Mouse (Mus musculus): ENCODE data around the gene Cnnm4.
"Not testable (repeated sequence)": the region's sequence is repeated elsewhere in the genome, so short reads cannot be mapped to it uniquely, and the experiment has no call there.

The Cnnm4 gene

GRCm38 (mm10) chr1:36512966-36513280 lies 41.5 kb downstream of the Cnnm4 start:
- in situ Hi-C loops (cut with MboI; ENCODE audit: low sequenced_read_pairs): no loop called here

DNA sequence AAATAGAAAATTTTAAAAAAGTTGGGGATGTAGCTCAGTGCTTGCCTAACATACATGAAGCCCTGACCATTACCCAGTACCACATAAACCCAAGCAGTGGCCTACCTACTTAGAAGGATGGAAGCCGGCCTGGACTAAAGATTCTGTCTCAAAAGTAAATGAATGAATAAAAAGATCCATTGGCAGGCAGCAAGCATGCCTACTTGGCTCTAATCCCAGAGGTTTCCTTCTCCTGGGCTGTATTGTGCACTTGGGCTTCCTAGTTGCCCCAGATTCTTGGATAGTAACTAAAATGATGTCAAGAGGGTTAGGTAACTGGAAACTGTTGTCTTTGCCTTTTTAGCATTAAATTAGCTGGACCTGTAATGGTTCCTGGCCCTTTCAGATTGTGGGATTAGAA lies 41.9 kb downstream of the Cnnm4 start:
- in situ Hi-C loops (cut with MboI; ENCODE audit: low sequenced_read_pairs): no loop called here

DNA sequence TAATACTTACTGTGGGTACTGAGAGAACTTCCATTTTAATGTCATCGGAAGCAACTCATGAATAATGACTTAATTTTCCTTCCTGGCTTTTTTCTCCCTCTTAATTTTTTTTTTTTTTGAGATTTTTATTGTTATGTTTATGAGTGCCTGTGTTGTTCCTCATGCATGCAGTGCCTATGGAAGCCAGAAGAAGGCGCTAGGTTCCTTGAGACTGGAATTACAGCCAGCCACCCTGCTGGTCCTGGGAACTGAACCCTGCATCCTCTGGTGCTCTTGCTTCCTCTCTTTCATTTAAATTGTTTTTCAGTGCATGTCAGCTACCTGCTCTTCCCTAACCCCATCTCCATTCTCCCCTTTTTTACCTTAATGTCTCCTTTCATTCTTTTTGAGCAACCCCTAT lies 42.3 kb downstream of the Cnnm4 start:
- in situ Hi-C loops (cut with MboI; ENCODE audit: low sequenced_read_pairs): no loop called here

GRCm38 (mm10) chr1:36518259-36518658 lies 46.8 kb downstream of the Cnnm4 start:
- in situ Hi-C loops (cut with MboI; ENCODE audit: low sequenced_read_pairs): no loop called here

GRCm38 (mm10) chr1:36519626-36520025 lies 48.2 kb downstream of the Cnnm4 start:
- in situ Hi-C loops (cut with MboI; ENCODE audit: low sequenced_read_pairs): no loop called here

DNA sequence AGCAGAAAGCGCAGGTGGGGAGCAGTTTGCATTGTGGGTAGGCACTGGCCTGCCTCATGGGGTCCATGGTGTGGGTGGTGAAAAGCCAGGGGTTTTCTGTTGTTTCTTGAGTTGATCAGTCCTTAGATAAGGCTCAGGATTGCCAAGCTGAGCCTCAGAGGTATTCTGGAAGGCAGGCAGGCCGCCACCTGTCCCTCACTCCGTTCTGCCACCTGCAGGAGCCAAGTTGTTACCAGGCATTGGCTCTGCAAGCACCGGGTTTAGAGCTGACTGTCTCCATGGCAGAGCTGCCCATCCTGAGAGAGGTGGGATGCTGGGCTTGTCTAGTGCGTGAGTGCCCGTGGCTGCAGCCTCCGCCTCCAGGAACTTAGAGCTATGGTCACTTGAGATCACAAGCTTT lies 50.8 kb downstream of the Cnnm4 start:
- in situ Hi-C loops (cut with MboI; ENCODE audit: low sequenced_read_pairs): no loop called here

DNA sequence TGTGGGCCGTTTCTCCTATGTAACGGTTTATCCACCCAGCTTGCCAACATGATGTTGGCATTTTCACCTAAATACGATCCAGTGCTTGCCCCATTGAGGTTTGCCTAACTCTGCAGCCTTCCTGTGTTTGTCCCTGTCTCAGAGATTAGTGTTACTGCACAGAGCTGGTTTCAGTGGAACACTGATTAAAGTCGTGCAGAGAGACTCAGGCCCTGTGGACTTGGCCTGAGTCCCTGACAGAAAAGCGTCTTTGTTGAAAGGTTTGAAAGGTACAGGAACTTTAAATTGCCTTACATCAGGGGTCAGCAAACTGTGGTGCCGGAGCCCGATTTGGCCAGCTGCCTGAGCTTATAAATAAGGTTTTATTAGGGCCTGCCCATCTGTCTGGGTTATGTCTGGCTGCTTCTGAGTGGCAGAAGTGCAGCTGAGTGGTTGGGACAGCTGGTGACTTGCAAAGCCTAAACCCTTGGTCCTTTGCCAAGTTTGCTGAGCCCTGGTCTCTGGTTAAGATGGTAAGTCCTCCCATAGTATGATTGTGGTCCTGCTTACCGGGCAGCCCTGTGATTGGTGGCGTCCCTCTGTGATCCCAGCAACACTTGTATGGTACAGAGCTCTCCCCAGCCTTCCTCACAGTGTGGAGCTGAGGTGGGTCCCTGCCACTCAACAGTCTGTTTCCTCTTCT lies 52.1 kb downstream of the Cnnm4 start:
- in situ Hi-C loops (cut with MboI; ENCODE audit: low sequenced_read_pairs): no loop called here

DNA sequence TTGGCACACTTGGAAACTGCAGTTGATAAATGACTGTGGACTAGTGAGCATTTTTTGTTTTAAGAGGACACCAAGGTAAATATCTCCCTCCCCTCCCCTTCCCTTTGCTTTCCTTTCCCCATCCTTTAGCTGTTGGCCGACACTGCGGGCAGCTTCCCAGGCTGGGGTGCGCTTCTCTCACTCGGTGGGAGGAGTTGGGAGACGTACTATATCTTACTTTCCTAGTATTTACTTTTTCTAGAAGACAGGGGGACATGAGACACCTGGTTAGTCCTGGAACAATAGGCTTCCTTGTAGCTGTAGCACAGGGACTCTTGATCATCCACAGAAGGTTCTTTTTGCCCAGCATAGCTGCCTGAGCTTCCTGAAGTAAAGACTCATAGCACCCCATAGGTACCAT lies 52.6 kb downstream of the Cnnm4 start:
- in situ Hi-C loops (cut with MboI; ENCODE audit: low sequenced_read_pairs): no loop called here

- in situ Hi-C loops (cut with MboI; ENCODE audit: low sequenced_read_pairs): no loop called here
These were observed 54.4 kb downstream of the Cnnm4 start for GRCm38 (mm10) chr1:36525774-36526173.

GRCm38 (mm10) chr1:36526903-36527302 lies 55.5 kb downstream of the Cnnm4 start:
- in situ Hi-C loops (cut with MboI; ENCODE audit: low sequenced_read_pairs): no loop called here

DNA sequence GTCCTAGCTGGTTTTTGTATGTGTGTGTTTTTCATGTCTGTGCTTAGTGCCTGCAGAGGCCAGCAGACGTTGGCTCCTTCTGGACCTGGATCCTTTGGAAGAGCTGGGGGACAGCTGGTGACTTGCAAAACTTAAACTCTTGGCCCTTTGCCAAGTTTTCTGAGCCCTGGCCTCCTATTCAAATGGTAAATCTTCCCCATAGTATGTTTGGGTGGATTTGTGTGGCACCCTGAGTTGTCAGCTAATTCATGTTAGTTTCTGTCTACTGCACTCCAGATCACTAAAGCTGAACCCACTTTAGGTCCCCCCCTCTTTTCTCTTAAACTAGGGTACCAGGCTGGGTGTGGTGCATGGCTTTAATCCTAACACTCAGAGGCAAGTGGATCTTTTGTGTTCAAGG lies 56.9 kb downstream of the Cnnm4 start:
- in situ Hi-C loops (cut with MboI; ENCODE audit: low sequenced_read_pairs): no loop called here

DNA sequence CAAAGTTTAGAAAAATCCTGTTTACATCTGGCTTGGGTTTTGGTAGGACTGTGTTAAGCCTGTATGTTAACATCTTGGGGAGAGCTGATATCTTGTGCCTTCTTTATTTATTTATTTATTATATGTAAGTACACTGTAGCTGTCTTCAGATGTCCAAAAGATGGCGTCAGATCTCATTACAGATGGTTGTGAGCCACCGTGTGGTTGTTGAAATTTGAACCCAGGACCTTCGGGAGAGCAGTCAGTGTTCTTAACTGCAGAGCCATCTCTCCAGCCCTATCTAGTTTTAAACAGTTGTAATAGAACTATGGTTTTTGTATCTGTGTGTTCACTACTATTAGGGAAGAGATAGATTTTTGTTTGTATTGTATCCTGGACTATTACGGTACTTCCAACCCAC lies 57.9 kb downstream of the Cnnm4 start:
- in situ Hi-C loops (cut with MboI; ENCODE audit: low sequenced_read_pairs): no loop called here

DNA sequence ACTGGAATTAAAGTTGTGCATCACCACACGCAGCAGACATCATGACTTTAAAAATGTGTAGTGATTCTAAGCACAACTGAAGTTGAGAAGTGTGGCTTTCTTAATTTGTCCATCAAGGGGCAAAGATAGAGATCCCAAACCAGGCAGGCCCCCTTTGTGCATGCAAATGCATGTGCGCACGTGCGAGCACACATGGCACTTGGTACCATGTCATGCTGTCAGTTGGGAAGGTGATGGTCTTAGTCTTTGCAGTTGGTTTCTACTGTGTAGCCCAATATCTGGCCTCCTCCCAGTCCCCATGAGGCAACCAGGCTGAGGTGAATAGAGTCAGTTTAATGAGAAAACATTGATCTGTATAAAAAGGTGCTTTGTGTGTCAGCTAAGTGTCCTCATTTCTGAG lies 58.5 kb downstream of the Cnnm4 start:
- in situ Hi-C loops (cut with MboI; ENCODE audit: low sequenced_read_pairs): no loop called here

- in situ Hi-C loops (cut with MboI; ENCODE audit: low sequenced_read_pairs): no loop called here
These were observed 59.1 kb downstream of the Cnnm4 start for GRCm38 (mm10) chr1:36530485-36530884.

DNA sequence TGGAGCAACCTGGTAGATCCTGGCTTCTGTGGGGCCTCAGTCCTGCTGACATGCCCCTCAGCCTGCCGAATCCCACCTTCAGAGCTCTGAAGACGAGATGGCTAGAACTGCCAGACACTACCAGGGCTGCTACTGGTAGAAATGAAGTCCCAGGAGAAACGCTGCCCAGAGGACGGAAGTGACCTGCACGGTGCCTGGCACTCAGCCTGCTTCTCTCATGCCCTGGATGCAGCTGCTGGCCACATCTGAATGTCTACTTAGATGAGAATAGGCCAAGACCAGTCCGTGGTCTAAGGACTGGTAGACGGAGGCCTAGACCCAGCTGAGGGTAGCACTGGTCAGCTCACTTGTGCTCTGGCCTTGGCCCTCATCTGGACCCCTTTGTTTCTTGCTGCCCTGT lies 59.5 kb downstream of the Cnnm4 start:
- in situ Hi-C loops (cut with MboI; ENCODE audit: low sequenced_read_pairs): no loop called here

DNA sequence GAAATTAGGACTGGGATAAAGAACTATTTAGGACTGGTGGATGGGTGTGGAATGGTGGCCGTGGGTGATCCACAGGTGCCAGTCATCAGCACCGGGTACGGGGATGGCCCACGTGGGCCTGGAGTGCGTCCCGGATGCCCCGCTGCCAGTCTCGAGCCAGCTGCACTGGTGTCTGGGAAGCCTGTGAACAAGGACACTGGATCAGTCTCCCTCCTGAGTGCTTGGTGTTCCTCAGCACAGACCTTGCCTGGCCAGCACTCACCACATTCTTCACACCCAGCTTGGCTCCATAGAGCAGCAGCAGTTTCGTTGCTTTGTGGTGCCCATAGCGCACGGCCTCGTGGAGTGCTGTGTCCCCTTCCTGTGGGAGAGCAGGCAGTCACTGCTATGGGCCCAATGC lies 60.0 kb downstream of the Cnnm4 start:
- in situ Hi-C loops (cut with MboI; ENCODE audit: low sequenced_read_pairs): no loop called here

GRCm38 (mm10) chr1:36533546-36533945 lies 62.1 kb downstream of the Cnnm4 start:
- in situ Hi-C loops (cut with MboI; ENCODE audit: low sequenced_read_pairs): no loop called here

GRCm38 (mm10) chr1:36534595-36535058 lies 63.2 kb downstream of the Cnnm4 start:
- in situ Hi-C loops (cut with MboI; ENCODE audit: low sequenced_read_pairs): no loop called here

DNA sequence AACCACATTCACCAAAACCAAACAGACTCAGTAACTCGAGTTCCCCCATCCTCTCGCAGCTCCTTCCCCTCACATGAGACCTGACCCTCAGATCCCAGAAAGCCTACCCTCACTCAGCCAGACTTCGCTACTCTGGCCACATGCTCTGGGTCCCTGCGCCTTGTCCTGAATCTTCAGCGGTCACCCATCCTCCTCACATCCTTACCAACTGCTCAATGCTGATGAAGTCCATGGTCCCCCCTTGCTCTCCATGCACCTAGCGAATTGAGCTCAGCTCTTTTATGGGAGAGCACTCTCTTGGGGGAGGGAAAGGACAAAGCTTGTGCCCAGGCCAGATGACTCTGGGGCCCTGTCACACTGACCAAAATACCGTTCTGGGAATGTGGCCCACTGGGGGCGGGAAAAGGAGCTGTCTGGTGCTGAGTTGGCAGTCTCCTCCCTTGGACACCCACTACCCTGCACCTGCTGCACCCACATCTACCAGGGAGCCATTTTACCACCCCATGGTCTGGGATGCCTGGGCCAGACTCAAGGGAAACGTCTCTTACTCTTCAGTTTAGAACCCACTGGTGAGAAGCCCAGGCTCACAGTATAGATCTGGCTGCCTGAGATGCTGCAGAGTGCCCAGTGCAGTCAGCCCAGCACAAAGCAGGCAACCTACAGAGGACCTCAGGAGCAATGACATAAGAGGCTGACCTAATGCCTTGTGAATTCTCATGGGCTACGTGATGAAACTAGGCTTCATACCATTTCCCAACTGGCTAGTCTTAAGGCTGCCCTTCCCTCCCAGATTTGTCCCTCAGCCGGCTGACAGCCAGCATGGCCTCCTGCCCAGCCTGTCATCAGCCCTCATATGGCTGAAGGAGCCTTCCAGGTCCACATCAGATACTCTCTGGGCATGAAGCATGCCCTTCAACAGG lies 64.3 kb downstream of the Cnnm4 start:
- in situ Hi-C loops (cut with MboI; ENCODE audit: low sequenced_read_pairs): no loop called here

DNA sequence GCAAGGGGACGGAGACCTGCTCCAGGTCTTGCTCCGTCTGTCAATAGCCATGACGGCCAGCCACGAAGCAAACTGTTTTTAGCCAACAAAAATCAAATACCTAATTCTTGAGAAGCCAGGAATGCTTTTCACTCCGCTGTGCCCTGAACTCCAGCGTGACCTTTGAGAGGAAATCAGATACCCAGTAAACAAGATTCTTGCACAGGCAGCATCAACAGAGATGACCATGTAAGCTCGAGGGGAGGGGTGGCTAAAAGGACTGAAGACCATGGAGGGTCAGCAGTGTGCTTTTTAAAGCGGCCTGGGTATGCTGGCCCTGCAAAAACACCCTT lies 64.9 kb downstream of the Cnnm4 start:
- in situ Hi-C loops (cut with MboI; ENCODE audit: low sequenced_read_pairs): no loop called here

DNA sequence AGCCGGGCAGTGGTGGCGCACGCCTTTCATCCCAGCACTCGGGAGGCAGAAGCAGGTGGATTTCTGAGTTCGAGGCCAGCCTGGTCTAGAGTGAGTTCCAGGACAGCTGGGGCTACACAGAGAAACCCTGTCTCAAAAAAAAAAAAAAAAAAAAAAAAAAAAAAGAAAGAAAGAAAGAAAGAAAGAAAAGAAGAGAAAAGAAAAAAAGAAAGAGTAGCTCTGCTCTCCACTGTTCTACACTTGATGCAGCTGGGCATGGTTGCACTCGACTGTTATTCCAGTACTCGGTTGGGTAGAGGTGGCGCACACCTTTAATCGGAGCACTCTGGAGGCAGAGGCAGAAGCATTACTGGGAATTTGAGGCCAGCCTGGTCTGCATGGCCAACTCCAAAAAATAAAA lies 65.4 kb downstream of the Cnnm4 start, which contains the start of gene Ankrd23:
Gene Ankrd23, minus strand, starts transcription at position 101 of the 400 bp plus-strand sequence.
- in situ Hi-C loops (cut with MboI; ENCODE audit: low sequenced_read_pairs): not testable (repeated sequence)

DNA sequence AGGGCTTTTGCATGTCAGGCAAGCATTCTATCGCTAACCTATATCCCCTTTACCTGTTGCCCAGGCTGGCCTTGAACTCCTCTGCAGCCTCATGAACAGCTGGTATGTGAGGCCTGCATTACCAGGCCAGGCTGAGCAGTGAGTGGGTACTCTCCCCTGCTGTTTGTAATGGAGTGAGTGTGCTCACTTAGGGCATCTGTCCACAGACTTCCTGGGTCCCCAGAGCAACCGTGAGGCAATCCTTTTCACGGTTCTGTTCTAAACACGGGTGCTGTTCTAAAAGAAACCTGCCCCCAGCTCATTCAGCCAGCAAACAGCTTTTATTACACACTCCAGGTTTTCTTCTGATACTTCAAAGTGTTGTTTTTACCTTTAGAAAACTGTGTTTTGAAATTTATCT lies 67.3 kb downstream of the Cnnm4 start:
- in situ Hi-C loops (cut with MboI; ENCODE audit: low sequenced_read_pairs): no loop called here

Measured in CH12F3 (cell line).